Mouse (Mus musculus) CD4-positive helper T cell, adult 2 months (primary cell): ENCODE measurements at regions not wholly inside any gene's neighbourhood (a gene's known extent, or its start where the extent isn't known, plus 50 kb on each side); places are given as distances from the start of the nearest gene placed in this dataset.

Experiments
- DNase-seq: peaks from one replicate; pipeline ENCODE4 v3.0.0-alpha.2; 2012; ENCODE audit warnings: low read depth, missing footprints, low spot score

GRCm38 (mm10) chr2:128526100-128526499 is 64.9 kb upstream of the Spdye4c start:
- DNase-seq: no peak

DNA sequence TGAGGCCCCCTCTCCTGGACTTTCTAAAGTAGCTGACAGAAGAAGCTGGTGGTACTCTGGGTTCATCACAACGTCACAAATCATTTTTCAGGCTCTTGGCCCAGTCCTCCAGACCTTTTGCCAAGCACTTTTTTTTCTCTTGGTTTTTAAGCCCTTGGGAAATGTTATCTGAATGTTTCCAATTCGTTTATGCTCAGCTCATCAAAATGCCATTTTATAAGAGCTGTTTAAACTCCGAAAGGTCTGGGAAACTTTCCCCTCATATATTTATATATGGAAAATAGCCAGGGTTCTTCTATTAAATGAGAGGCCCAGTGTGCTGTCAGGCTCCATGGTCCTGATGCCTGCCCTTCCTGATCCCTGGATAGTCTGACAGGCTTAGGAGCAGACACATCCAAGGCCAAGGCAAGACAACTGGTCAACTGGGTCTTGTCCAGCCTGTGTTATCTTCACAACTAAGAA is 64.1 kb upstream of the Spdye4c start:
- DNase-seq: no peak

DNA sequence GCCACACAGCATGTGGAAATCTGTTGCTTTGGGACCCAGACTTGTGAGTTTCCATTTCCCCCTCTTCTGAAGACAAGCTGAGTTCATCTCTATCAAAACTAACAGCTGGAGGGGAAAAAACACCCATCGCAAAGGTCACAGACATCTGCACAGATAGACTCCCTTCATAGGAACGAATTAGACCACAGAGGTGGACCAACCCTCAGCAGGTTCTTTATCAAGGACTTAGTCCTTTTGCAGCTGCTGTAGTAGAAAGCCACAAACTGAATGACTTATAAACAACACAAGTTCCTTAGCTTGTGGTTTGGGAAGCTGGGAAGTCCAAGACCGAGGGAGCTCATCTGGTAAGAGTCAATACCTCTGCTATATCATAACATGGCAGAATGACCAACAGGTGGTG is 54.7 kb upstream of the Spdye4c start:
- no peak for DNase-seq

DNA sequence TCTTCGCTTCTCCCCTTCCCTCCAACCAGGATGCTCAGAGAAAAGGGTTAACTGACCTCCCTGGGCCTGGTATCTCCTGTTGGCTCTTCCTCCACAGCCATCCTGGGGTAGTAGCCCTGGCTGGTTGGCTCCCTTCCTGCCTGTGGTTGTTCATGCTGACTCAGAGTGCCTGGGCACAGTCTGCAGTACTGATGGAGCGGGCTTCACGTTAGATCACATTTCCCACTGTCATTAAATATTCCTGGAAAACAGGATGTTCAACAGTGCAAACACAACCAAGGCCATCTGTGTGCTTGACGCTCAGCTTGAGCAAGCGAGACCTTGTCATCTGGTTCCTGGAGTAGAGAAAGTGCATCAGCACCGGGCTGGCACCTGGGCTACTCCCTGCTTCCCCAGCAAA is 53.6 kb upstream of the Spdye4c start:
- no peak for DNase-seq

- no peak for DNase-seq
These were observed 52.3 kb upstream of the Spdye4c start for GRCm38 (mm10) chr2:128538736-128539135.
